Mouse (Mus musculus) kidney, adult 2 months (tissue): ENCODE measurements around the gene Bloc1s3.

Experiments used
- CTCF ChIP-seq: fragments of 200-500 bp; conservative IDR thresholded peaks from 2 replicates; pipeline ENCODE4 v1.5.1; 2011; ENCODE audit warnings: low read depth, mild to moderate bottlenecking, control low read depth, low read length, moderate library complexity, mixed read lengths; ENCODE audit not compliant: insufficient read depth, insufficient read length
- POLR2A ChIP-seq: fragments of 200-500 bp; IDR thresholded peaks from one replicate; pipeline ENCODE4 v1.6.1; 2011; ENCODE audit warnings: low read depth, low read length, control low read depth

- TF ChIP-seq CTCF = peak; percentile 93
- no peak for TF ChIP-seq POLR2A
Measured at GRCm38 (mm10) chr7:19503481-19504068, 4.6 kb downstream of the Bloc1s3 start.
